Mouse (Mus musculus) embryonic facial prominence, embryonic 12.5 days (tissue): ENCODE results near the gene Rnf26. TPM values are rescaled to one million over a fixed set of nuclear protein-coding genes. Genes with fewer than 3 reads are reported as not detected.
A peak's percentile ranks its signal among the peaks of the same experiment; 100 is the strongest.

Experiments
- ATAC-seq: fragments of 200-750 bp; cut with Nextera tagmentation; 2 replicates; pipeline ENCODE4 v1.8.0; 2017; ENCODE audit not compliant: insufficient number of reproducible peaks, insufficient read depth, low FRiP score, low TSS enrichment
- H3K27ac ChIP-seq: fragments of 300-500 bp; sonication (generic); 2 replicates; pipeline ENCODE4 v1.5.1; 2016; ENCODE audit warnings: mild to moderate bottlenecking
- H3K27me3 ChIP-seq: fragments of 300-500 bp; sonication (generic); 2 replicates; pipeline ENCODE4 v1.6.1; 2016; ENCODE audit warnings: mild to moderate bottlenecking, moderate library complexity
- H3K36me3 ChIP-seq: fragments of 300-500 bp; sonication (generic); 2 replicates; pipeline ENCODE4 v1.6.1; 2016; ENCODE audit warnings: mild to moderate bottlenecking
- H3K4me1 ChIP-seq: fragments of 300-500 bp; sonication (generic); 2 replicates; pipeline ENCODE4 v1.6.1; 2016
- H3K4me2 ChIP-seq: fragments of 300-500 bp; sonication (generic); replicated peaks from 2 replicates; pipeline ENCODE4 v1.6.1; 2016; ENCODE audit warnings: mild to moderate bottlenecking, moderate library complexity
- H3K4me3 ChIP-seq: fragments of 300-500 bp; sonication (generic); 2 replicates; pipeline ENCODE4 v1.5.1; 2016; ENCODE audit warnings: mild to moderate bottlenecking
- H3K9ac ChIP-seq: fragments of 300-500 bp; sonication (generic); 2 replicates; pipeline ENCODE4 v1.6.1; 2016; ENCODE audit warnings: mild to moderate bottlenecking, moderate library complexity
- H3K9me3 ChIP-seq: fragments of 300-500 bp; sonication (generic); 2 replicates; pipeline ENCODE4 v1.6.1; 2016; ENCODE audit warnings: mild to moderate bottlenecking, moderate library complexity
- WGBS: fragments of 180-500 bp; shearing (Covaris S2); methylation state at CpG from one replicate; pipeline ENCODE4 v1.1.7; 2016; 5-methylcytosine and 5-hydroxymethylcytosine counted together
- polyA plus RNA-seq: library from polyadenylated mRNA; unstranded; fragments of >200 nt; fragmentation: Nextera tagmentation; extraction: Ambion mirVana; gene quantifications from 2 replicates; pipeline ENCODE4 v1.2.1, GENCODE M21; 2016

Gene Rnf26
- polyA plus RNA-seq, 1 experiment from 2014 or later, result 86.7 TPM

GRCm38 (mm10) chr9:44070844-44071231, 42.5 kb downstream of the Rnf26 start:
- 22% methylated on average over 8 of the region's 8 CpGs for WGBS

GRCm38 (mm10) chr9:44070113-44070843, 43.0 kb downstream of the Rnf26 start:
- no peak overlapping the region; the same call in 1 of the 2 replicates for H3K4me2 ChIP-seq
- no peaks in the 10 kb centered on the region for H3K9me3 ChIP-seq
- no peak overlapping the region for H3K27ac ChIP-seq
- H3K36me3 ChIP-seq, result no peaks in the 10 kb centered on the region
- H3K27me3 ChIP-seq, result no peaks in the 10 kb centered on the region
- peaks cover 27% of the 10 kb centered on the region for H3K4me1 ChIP-seq
- no peak overlapping the region for H3K9ac ChIP-seq
- WGBS, result 61% methylated on average over 14 of the region's 14 CpGs
- H3K4me3 ChIP-seq, result no peak overlapping the region
- no peak for ATAC-seq

More at GRCm38 (mm10) chr9:44070844-44071231, 42.5 kb downstream of the Rnf26 start:
- no peak for ATAC-seq
- no peak overlapping the region; the same call in 1 of the 2 replicates for H3K4me2 ChIP-seq
- H3K9ac ChIP-seq, result no peak overlapping the region
- no peaks in the 10 kb centered on the region for H3K27me3 ChIP-seq
- H3K9me3 ChIP-seq, result no peaks in the 10 kb centered on the region
- H3K4me3 ChIP-seq, result no peak overlapping the region
- peaks cover 27% of the 10 kb centered on the region for H3K4me1 ChIP-seq
- H3K36me3 ChIP-seq, result no peaks in the 10 kb centered on the region
- H3K27ac ChIP-seq, result no peak overlapping the region

GRCm38 (mm10) chr9:44069252-44069651, 44.1 kb downstream of the Rnf26 start:
- Histone ChIP-seq H3K4me1 (peaks cover 27% of the 10 kb centered on the region), H3K9ac (no peak overlapping the region), H3K4me2 (no peak overlapping the region), H3K36me3 (no peaks in the 10 kb centered on the region), H3K4me3 (no peak overlapping the region), H3K27me3 (no peaks in the 10 kb centered on the region), H3K27ac (no peak overlapping the region), H3K9me3 (no peaks in the 10 kb centered on the region)
- WGBS, result 12% methylated on average over 7 of the region's 7 CpGs
- ATAC-seq, result no peak

- H3K9me3 ChIP-seq, result no peaks in the 10 kb centered on the region
- no peaks in the 10 kb centered on the region for H3K27me3 ChIP-seq
- H3K4me3 ChIP-seq, result no peak overlapping the region
- peak overlapping the region; percentile 87 for H3K4me2 ChIP-seq
- H3K27ac ChIP-seq, result no peak overlapping the region
- WGBS, result 83% methylated on average over 6 of the region's 6 CpGs
- H3K4me1 ChIP-seq, result peaks cover 27% of the 10 kb centered on the region
- H3K9ac ChIP-seq, result no peak overlapping the region
- no peaks in the 10 kb centered on the region for H3K36me3 ChIP-seq
- no peak for ATAC-seq
These were observed 45.4 kb downstream of the Rnf26 start for GRCm38 (mm10) chr9:44067960-44068330.

- no peaks in the 10 kb centered on the region for H3K9me3 ChIP-seq
- ATAC-seq, result peak; percentile 45; the same call in 1 of the 2 replicates
These were observed 45.9 kb downstream of the Rnf26 start for GRCm38 (mm10) chr9:44067241-44067959.

GRCm38 (mm10) chr9:44066785-44067225, 46.5 kb downstream of the Rnf26 start, which contains the start of gene Usp2:
Gene Usp2 (plus strand): TSS chr9:44067021.
- ATAC-seq, result peak; percentile 91
- Histone ChIP-seq H3K27me3 (no peaks in the 10 kb centered on the region), H3K4me1 (peaks cover 20% of the 10 kb centered on the region), H3K36me3 (no peaks in the 10 kb centered on the region), H3K9me3 (no peaks in the 10 kb centered on the region), H3K27ac (no peak within 1 kb of the TSS), H3K9ac (peak within 1 kb of the TSS; percentile 52), H3K4me2 (peak within 1 kb of the TSS; percentile 87), H3K4me3 (peak within 1 kb of the TSS; percentile 49)
- WGBS, result under 1% methylated on average over 38 of the region's 38 CpGs

More at GRCm38 (mm10) chr9:44067241-44067959, 45.9 kb downstream of the Rnf26 start:
- no peak overlapping the region for H3K27ac ChIP-seq
- H3K36me3 ChIP-seq, result no peaks in the 10 kb centered on the region
- peak overlapping the region; percentile 49 for H3K4me3 ChIP-seq
- 4% methylated on average over 15 of the region's 15 CpGs for WGBS
- H3K4me1 ChIP-seq, result peaks cover 26% of the 10 kb centered on the region
- peak overlapping the region; percentile 87 for H3K4me2 ChIP-seq
- H3K27me3 ChIP-seq, result no peaks in the 10 kb centered on the region
- H3K9ac ChIP-seq, result peak overlapping the region; percentile 52

- Histone ChIP-seq H3K4me3 (no peak overlapping the region), H3K4me2 (no peak overlapping the region), H3K27me3 (no peaks in the 10 kb centered on the region), H3K9me3 (no peaks in the 10 kb centered on the region), H3K36me3 (no peaks in the 10 kb centered on the region), H3K9ac (no peak overlapping the region), H3K27ac (no peak overlapping the region), H3K4me1 (peaks cover 7% of the 10 kb centered on the region; the same call in 1 of the 2 replicates)
- no peak for ATAC-seq
- WGBS, result 40% methylated on average over 1 of the region's 1 CpGs
These were observed 48.1 kb downstream of the Rnf26 start for GRCm38 (mm10) chr9:44065177-44065576.

GRCm38 (mm10) chr9:44058606-44059005, 54.7 kb downstream of the Rnf26 start:
- Histone ChIP-seq H3K4me3 (no peak overlapping the region), H3K9me3 (no peaks in the 10 kb centered on the region), H3K27ac (no peak overlapping the region), H3K4me1 (no peaks in the 10 kb centered on the region), H3K4me2 (no peak overlapping the region), H3K27me3 (no peaks in the 10 kb centered on the region), H3K36me3 (no peaks in the 10 kb centered on the region), H3K9ac (no peak overlapping the region)
- ATAC-seq, result no peak
- 87% methylated on average over 6 of the region's 6 CpGs for WGBS

GRCm38 (mm10) chr9:44053936-44054335, 59.4 kb downstream of the Rnf26 start:
- no peak for ATAC-seq
- Histone ChIP-seq H3K9ac (no peak overlapping the region), H3K27ac (no peak overlapping the region), H3K4me3 (no peak overlapping the region), H3K9me3 (no peaks in the 10 kb centered on the region), H3K4me2 (no peak overlapping the region), H3K4me1 (no peaks in the 10 kb centered on the region), H3K27me3 (no peaks in the 10 kb centered on the region), H3K36me3 (no peaks in the 10 kb centered on the region)
- WGBS, result 75% methylated on average over 1 of the region's 1 CpGs

GRCm38 (mm10) chr9:44052855-44053254, 60.5 kb downstream of the Rnf26 start:
- no peak for ATAC-seq
- Histone ChIP-seq H3K27me3 (no peaks in the 10 kb centered on the region), H3K4me2 (no peak overlapping the region), H3K4me1 (0 out of 2 replicates have a peak, but pooled peaks cover 5% of the 10 kb centered on the region), H3K9me3 (no peaks in the 10 kb centered on the region), H3K4me3 (no peak overlapping the region), H3K36me3 (no peaks in the 10 kb centered on the region), H3K9ac (no peak overlapping the region), H3K27ac (no peak overlapping the region)
- WGBS, result 57% methylated on average over 3 of the region's 3 CpGs

GRCm38 (mm10) chr9:44049381-44050165, 63.7 kb downstream of the Rnf26 start:
- H3K27me3 ChIP-seq, result peaks cover 14% of the 10 kb centered on the region
- H3K9me3 ChIP-seq, result no peaks in the 10 kb centered on the region
- ATAC-seq, result no peak
- H3K4me3 ChIP-seq, result no peak overlapping the region
- H3K36me3 ChIP-seq, result no peaks in the 10 kb centered on the region
- no peak overlapping the region for H3K9ac ChIP-seq
- peaks cover 14% of the 10 kb centered on the region for H3K4me1 ChIP-seq
- H3K27ac ChIP-seq, result no peak overlapping the region
- WGBS, result 84% methylated on average over 8 of the region's 8 CpGs
- H3K4me2 ChIP-seq, result no peak overlapping the region
